25 mouse cellular contexts compared by ENCODE assay signal in genomic region chr19:29518922-29519321, GRCm38 (mm10). TPM values are rescaled to one million over a fixed set of nuclear protein-coding genes. Genes with fewer than 3 reads are reported as not detected.
DNase-seq lines count a peak whose midpoint lies in the region; ATAC-seq lines count a peak whose summit lies in the region.
"Had no signal": no experiment of that assay in that cellular context is flagged by ENCODE, and none has a peak within 500 bp of the region (broad histone marks: within the 10 kb centered on the region; RNA-seq: fewer than 3 reads in every experiment).

No protein-coding gene starts in this region.

- ATAC-seq in embryonic facial prominence, embryonic 13.5 days (ENCODE audit: insufficient number of reproducible peaks, insufficient read depth, low FRiP score, low TSS enrichment, low read depth) = no peak
- no peak for ATAC-seq in embryonic facial prominence, embryonic 15.5 days (ENCODE audit: insufficient number of reproducible peaks, low FRiP score, low TSS enrichment, low read depth)
- ATAC-seq: activated CD4-positive, CD25-positive, alpha-beta regulatory T cell, adult 4 months; forebrain, embryonic 14.5 days; forebrain, embryonic 16.5 days; Patski had no signal

- no peak overlapping the region for H3K9ac ChIP-seq in embryonic facial prominence, embryonic 13.5 days
- H3K9ac ChIP-seq in embryonic facial prominence, embryonic 15.5 days = no peak overlapping the region
- H3K9ac ChIP-seq: embryonic facial prominence, embryonic 12.5 days; forebrain, embryonic 12.5 days had no signal

- WGBS in embryonic facial prominence, embryonic 13.5 days = 62% methylated on average over 4 of the region's 4 CpGs
- 85% methylated on average over 4 of the region's 4 CpGs for WGBS in embryonic facial prominence, embryonic 10.5 days
- WGBS in embryonic facial prominence, embryonic 15.5 days = 55% methylated on average over 4 of the region's 4 CpGs

- peaks cover 19% of the 10 kb centered on the region; the same call in 1 of the 2 replicates for H3K36me3 ChIP-seq in embryonic facial prominence, embryonic 13.5 days
- H3K36me3 ChIP-seq in embryonic facial prominence, embryonic 10.5 days (replicated peaks) = peaks cover 19% of the 10 kb centered on the region
- H3K36me3 ChIP-seq in embryonic facial prominence, embryonic 15.5 days = peaks cover 9% of the 10 kb centered on the region
- H3K36me3 ChIP-seq: forebrain, embryonic 12.5 days had no signal

- DNase-seq in embryonic facial prominence, embryonic 10.5 days (ENCODE audit: low spot score) = no peak
- peak; percentile 7 for DNase-seq in heart, adult 11 months
- no peak for DNase-seq in heart, postnatal 14 days
- DNase-seq in A20 (ENCODE audit: low read depth, low spot score) = peak; percentile 42
- no peak for DNase-seq in lung, adult 18-20 months
- no peak for DNase-seq in adrenal gland, adult (ENCODE audit: inconsistent age in 2 of 2, low spot score in 1 of 2)
- DNase-seq: adrenal gland, adult 2 months; adrenal gland, postnatal 25 days; cerebellum, adult 11 months; cerebellum, adult 18-20 months; cerebellum, adult 8-10 months; cerebellum, adult 9-11 months; cerebellum, postnatal 14 days; cerebellum, postnatal 36 days; embryo, embryonic 11 days had no signal

- H3K4me2 ChIP-seq in embryonic facial prominence, embryonic 13.5 days = no peak overlapping the region
- H3K4me2 ChIP-seq in embryonic facial prominence, embryonic 15.5 days (replicated peaks) = no peak overlapping the region
- H3K4me2 ChIP-seq: embryonic facial prominence, embryonic 12.5 days; forebrain, embryonic 12.5 days had no signal

- 0 out of 2 replicates have a peak overlapping the region, but pooled peaks have one; percentile 22 for H3K27ac ChIP-seq in embryonic facial prominence, embryonic 13.5 days
- no peak overlapping the region for H3K27ac ChIP-seq in embryonic facial prominence, embryonic 10.5 days (replicated peaks)
- H3K27ac ChIP-seq in embryonic facial prominence, embryonic 15.5 days (replicated peaks) = peak overlapping the region; percentile 34; the same call in 1 of the 2 replicates
- H3K27ac ChIP-seq: embryonic facial prominence, embryonic 12.5 days; forebrain, embryonic 10.5 days; forebrain, embryonic 12.5 days had no signal

- peaks cover 3% of the 10 kb centered on the region; the same call in 1 of the 2 replicates for H3K9me3 ChIP-seq in embryonic facial prominence, embryonic 13.5 days
- H3K9me3 ChIP-seq in embryonic facial prominence, embryonic 10.5 days = peaks cover 5% of the 10 kb centered on the region; the same call in 1 of the 2 replicates
- H3K9me3 ChIP-seq in embryonic facial prominence, embryonic 15.5 days (replicated peaks) = 0 out of 2 replicates have a peak, but pooled peaks cover 4% of the 10 kb centered on the region
- H3K9me3 ChIP-seq: embryonic facial prominence, embryonic 12.5 days; forebrain, embryonic 10.5 days; forebrain, embryonic 12.5 days had no signal

- H3K4me1 ChIP-seq in embryonic facial prominence, embryonic 13.5 days = peaks cover 10% of the 10 kb centered on the region
- H3K4me1 ChIP-seq in embryonic facial prominence, embryonic 10.5 days = peaks cover 16% of the 10 kb centered on the region
- peaks cover 4% of the 10 kb centered on the region for H3K4me1 ChIP-seq in embryonic facial prominence, embryonic 15.5 days
- H3K4me1 ChIP-seq: embryonic facial prominence, embryonic 12.5 days had no signal

- no peak overlapping the region for H3K4me3 ChIP-seq in embryonic facial prominence, embryonic 13.5 days
- no peak overlapping the region for H3K4me3 ChIP-seq in embryonic facial prominence, embryonic 10.5 days
- no peak overlapping the region for H3K4me3 ChIP-seq in embryonic facial prominence, embryonic 15.5 days (replicated peaks)
- H3K4me3 ChIP-seq: embryonic facial prominence, embryonic 12.5 days; erythroblast, embryonic 14.5 days; forebrain, embryonic 10.5 days; forebrain, embryonic 12.5 days had no signal

- no peaks in the 10 kb centered on the region for H3K27me3 ChIP-seq in embryonic facial prominence, embryonic 13.5 days
- no peaks in the 10 kb centered on the region for H3K27me3 ChIP-seq in embryonic facial prominence, embryonic 10.5 days (replicated peaks; ENCODE audit: low read depth, poor library complexity, severe bottlenecking)
- no peaks in the 10 kb centered on the region for H3K27me3 ChIP-seq in embryonic facial prominence, embryonic 15.5 days
- H3K27me3 ChIP-seq: embryonic facial prominence, embryonic 12.5 days; forebrain, embryonic 12.5 days; Patski had no signal

- intact Hi-C loops in heart, postnatal 14 days (cut with DNase I) = no loop called here

RNA-seq across cellular contexts. Expression of gene Ric1, which starts 3.2 kb away (rescaled TPM):
- 29.6 and 32.1 TPM in 2 replicates for polyA plus RNA-seq in embryonic facial prominence, embryonic 13.5 days (2015; fragmentation: Nextera tagmentation; extraction: Ambion mirVana)
- 17.1 and 20.0 TPM in 2 replicates for polyA plus RNA-seq in embryonic facial prominence, embryonic 10.5 days (2016; fragmentation: Nextera tagmentation; extraction: Ambion mirVana)
- total RNA-seq in heart, postnatal 14 days (2021) = 10 to 100 TPM; 27.3 to 30.8 TPM
- 20.1 and 20.3 TPM in 2 replicates for polyA plus RNA-seq in embryonic facial prominence, embryonic 15.5 days (2015; fragmentation: Nextera tagmentation; extraction: Ambion mirVana)

Comparison
In these comparisons a context has a peak if more than half of its experiments do, and no peak if none do; other contexts are left out.
1. DNase-seq: peak in heart, adult 11 months (single experiment) and A20 (single experiment); none in embryonic facial prominence, embryonic 10.5 days (single experiment), heart, postnatal 14 days (0 of 2), lung, adult 18-20 months (0 of 2) and adrenal gland, adult (0 of 2).